Mouse (Mus musculus): ENCODE data around the gene Igdcc4.

- TF ChIP-seq CTCF (IDR thresholded peaks at IDR 0.05; ENCODE audit: low read depth, low read length) (no peak), TAL1 (conservative IDR thresholded peaks at IDR 0.05; ENCODE audit: low read depth, low read length) (no peak), GATA2 (IDR thresholded peaks at IDR 0.05; ENCODE audit: borderline replicate concordance, low read depth, low read length) (no peak), GATA1 (IDR thresholded peaks at IDR 0.05; ENCODE audit: borderline replicate concordance, low read length) (no peak), POLR2AphosphoS5 (IDR thresholded peaks at IDR 0.05; ENCODE audit: insufficient replicate concordance, low read depth, low read length) (no peak)
Measured at GRCm38 (mm10) chr9:65101686-65102376, 545 bp downstream of the Igdcc4 start.
